Mouse (Mus musculus) left cerebral cortex, adult 9 months (tissue): ENCODE results near the gene Bdh2.

Experiments
- DNase-seq, 2 experiments: peaks; one replicate each; pipeline ENCODE4 v3.0.0; 2022; ENCODE audit warnings: low spot score in 2 of 2

Bdh2 gene

DNA sequence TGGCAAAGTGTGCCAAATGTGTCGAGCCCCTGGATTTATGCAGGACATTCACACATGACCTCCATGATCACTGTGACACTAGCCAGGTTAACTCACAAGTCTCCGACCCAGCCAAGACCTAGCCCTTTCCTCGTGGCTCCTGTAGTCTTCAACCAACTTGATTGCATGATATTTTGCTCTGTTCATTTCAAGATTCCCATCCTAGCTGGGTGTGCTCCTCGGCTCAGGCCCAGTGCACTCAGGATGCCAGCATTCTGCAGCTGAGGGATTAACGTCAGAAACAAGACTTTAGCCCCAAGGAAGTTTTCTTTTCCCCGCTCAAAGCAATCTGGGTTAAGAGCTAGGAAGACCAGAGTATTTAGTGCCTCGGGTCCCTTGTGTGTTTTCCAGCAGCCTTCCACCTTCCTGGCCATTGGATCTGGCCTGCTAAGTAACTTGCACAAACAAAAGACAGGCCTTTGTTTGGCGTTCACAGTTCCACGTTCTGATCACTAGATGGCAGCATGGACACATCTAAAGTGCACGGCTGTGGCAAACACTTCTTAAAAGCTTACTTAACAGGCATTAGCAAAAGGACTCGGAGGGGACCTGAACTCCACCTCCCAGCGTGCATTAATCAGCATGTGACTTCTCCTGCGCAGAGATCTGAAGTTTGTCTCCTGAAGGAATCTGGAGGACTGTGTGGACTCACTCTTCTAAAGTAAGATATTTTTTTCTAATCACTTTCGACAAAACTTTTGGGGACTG is at the start of gene Bdh2:
Gene Bdh2 (plus strand): TSS at position 553 of the 747 bp plus-strand sequence.
- DNase-seq = peak; percentile 26 to 89

DNA sequence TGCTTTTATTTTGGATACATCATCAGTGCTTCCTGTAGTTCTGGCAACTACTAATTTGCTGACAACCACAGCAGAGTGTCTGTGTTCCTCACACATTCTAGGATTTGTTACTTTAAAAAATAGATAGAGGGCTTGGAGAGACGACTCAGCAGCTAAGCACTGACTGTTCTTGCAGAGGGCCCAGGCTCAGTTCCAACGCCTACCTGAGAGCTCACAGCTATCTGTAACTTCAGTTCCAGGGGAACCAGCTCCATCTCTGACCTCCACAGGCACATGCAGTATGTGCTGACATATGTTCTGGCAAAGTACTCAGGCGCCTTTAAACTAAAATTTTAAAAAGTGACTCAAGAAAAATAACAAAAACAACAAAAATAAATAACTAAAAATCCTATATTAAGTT is 49.0 kb upstream of the Bdh2 start:
- no peak for DNase-seq

DNA sequence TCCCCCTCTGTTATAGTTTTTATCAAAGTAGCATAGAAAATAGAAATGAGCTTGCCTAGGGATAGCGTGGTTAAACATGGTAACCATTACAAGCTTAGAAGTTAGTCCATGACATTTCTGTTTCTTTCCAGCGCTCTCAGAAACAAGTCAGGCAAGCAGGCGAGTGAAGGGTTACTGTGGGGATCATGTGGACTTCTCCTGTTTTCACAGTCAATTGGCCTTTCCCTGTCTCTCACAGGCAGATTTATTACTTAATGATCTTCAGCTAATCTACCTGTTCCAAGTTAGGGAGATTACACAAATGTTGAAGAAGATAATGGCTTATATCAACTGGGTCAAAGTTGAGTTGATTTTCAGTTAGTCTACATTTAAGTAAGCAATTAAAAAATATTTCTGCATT is 48.6 kb upstream of the Bdh2 start:
- DNase-seq = no peak

DNA sequence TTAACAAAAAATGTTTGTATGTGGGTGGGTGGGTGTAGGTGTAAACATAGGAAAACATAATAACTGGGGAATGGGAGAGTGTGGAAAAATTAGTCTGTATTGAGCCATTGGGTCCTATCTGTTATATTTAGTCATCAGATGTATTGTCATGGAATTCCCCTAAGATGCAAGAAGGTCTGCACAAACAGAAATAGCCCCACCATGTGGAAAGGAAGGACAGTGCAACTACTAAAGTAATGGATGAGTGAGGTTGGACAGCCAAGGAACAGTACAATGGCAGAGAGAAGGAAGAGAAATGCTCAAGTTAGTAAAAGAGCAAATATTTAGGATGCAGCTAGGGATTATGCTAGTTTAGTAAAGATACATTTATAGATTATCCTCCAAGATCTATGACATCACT is 35.3 kb upstream of the Bdh2 start:
- no peak for DNase-seq

DNA sequence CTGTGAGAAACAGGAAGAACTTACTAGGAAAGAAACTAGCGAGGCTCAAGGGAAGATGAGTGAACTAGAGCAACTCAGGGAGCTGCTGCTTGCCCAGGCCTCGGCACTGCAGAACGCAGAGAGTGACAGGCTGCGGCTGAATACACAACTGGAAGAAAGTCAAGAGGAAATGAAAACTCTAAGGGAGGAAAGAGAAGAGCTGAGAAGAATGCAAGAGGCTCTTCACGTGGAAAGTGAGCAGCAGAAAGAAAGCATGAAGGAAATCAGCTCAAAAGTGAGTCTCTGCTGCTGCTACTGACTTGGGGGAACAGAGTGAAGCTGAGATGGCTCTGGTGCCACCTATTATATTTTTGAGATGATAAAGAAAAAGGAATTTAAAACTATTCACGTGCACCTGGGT is 34.2 kb upstream of the Bdh2 start:
- DNase-seq = no peak

DNA sequence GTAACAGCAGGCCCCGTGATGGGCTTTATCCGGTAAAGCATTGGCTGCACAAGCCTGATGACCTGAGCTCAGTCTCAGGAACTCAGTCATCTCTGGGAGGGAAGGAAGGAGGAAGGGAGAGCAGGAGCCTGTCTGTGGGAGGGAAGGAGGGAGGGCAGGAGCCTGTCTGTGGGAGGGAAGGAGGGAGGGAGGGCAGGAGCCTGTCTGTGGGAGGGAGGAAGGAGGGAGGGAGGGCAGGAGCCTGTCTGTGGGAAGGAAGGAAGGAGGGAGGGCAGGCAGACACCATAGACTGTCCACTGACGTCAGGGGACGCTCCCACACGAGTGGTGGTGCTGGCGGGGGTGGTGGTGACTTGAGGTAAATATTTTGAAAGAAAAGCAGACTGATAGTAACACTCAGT is 31.9 kb upstream of the Bdh2 start:
- no peak for DNase-seq

DNA sequence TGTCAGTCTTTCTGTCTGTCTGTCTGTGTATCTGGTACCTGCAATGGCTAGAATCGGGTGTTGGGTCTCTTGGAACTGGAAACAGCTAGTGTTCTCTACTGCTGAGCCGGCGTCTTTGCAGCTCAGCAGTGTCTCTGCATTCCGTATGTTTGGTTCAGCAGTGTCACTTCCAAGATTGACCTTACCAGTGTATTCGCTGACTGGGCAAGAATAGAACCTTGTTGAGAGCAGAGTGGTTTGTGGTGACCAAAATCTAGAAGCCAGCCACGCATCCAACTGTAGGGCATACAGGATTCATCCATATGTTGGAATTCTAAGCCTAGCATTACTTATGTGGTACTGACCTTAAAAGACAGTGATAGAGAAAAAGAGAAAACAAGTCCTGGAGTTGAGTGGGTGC is 29.2 kb upstream of the Bdh2 start:
- no peak for DNase-seq

DNA sequence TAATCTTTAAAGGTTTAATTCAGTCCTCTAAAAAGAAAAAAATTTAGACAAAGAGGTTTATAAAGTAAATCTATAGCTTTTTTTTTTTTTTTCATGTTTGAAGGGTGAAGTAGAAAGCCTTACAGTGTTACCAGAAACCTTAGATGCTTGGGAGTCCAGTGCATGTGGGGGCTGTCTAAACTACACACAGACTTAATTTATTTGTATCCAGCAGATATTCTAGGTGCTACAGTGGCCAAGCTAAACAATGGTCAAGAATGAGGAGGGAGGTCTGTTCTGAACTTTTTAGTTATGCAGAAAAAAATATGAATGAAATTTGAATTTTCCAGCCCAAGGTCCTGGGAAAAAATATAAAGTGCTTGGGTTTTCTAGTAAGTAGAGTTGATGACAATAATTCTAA is 26.2 kb upstream of the Bdh2 start:
- no peak for DNase-seq

DNA sequence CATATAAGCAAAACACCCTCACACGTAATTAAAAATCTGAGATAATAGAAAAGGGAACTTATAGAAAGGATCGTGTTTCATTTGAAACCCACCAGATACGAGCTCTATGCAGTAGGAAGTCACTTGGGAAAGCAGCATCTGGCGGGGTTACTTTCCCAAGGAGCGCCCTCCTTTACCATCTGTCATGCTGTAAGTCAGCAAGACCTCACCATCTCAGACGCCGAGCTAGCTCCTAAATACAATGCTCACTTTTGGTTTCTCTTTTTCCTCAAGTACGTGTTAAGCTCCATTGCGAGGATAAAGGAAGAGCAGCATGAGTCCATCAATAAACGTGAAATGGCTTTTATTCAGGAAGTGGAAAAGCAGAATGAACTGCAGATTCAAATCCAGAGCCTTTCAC is 22.1 kb upstream of the Bdh2 start:
- DNase-seq = no peak

DNA sequence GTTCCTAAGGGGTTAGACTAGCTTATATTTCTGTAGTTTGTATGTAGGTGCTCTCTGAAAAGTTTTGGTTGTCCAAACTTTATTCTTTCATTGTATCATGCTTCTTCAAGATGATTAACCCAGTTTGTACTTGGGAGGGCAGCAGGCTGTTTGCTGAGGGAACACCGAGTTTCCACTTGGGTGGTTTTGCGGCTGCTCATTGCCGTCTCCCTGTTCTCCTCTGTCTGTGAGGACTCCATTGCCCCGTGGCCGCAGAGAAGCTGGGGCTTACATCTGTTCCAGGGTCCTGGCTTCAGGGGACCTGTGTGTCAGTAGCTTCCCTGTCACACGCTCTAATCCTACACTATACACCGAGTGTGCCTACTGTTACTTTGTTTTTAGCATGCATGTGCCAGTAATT is 20.8 kb upstream of the Bdh2 start:
- DNase-seq = no peak

DNA sequence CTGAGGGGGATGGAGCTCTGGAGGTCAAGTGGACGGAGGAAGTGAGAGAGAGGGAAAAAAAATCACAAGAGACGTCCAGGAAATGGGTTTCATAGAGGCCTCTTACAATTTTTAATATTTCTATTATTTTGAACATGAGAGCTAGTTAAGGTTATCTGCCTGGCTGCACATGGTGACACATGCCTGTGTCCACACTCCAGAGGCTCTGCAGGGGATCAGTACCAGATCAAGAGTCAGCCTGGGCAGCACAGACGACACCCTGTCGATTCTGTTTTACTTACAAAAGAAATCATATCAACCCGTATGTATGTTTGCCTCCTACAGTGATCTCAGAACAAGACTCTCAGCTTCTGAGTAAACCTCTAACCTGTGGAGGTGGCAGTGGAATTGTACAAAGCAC is 12.4 kb upstream of the Bdh2 start:
- no peak for DNase-seq

DNA sequence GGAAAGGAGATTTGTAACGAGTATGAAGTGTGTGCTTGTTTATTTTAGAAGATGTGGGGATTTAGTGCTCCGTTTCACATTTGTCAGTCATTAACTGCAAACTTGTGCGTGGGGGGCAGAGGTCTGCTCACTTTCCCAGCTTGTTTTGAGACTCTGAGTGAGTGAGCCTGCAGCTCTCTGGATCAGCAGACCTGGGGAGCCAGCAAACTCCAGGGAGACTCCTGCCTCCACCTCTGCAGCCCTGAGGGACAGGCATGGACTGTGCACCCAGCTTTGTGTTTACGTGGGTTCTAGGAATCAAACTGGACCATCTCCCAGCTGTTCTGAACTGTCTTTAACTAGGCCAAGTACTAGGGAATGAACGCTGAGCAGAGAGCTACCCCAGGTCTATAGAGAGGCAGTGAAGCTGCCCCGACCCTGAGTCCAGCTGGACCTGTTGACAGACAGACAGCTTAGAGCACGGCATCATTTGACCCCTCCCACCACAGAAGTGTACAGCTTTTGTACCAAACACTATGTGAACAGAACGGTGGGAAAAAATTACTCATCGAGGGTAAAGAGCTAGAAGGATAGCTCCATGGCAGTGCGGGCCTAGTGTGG is 11.5 kb upstream of the Bdh2 start:
- DNase-seq = no peak

DNA sequence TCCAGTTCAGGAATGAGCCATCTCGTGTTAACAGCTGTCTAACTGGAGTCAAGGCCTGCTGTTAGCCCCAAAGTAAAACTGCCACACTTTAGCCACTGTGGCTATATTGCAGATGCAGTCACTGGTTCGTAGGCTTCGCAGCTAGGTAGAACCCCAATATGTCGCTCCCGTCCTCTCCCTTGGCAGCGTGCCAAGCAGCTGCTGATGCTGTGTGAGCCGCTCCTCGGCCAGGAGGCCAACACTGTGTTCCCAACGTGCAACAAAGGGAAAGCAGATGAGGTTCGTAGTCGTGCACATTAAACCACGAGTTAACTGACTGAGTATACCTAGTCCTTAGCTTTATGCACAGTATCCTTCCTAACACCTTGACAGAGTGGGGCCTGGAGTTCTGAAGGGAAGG is 8.4 kb upstream of the Bdh2 start:
- no peak for DNase-seq

DNA sequence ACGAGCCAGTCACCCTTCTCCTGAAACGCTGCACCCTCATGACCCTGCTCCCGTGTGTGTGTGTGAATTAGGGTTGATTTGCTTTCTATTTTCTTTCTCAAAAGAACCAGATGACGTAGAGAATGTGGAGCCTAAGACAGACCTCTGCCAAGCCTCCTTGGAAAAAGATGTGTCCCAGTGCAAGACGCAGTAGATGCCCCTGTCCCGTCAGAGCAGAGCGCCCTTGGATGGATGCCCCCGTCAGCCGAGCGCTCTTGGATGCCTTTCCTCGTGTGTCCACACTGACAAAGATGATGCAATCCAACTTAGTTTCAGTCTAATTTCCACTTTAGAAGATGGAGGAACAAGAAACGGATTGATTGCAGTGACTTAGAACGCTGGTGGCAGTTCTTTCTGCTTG is 8.0 kb upstream of the Bdh2 start:
- DNase-seq = no peak

DNA sequence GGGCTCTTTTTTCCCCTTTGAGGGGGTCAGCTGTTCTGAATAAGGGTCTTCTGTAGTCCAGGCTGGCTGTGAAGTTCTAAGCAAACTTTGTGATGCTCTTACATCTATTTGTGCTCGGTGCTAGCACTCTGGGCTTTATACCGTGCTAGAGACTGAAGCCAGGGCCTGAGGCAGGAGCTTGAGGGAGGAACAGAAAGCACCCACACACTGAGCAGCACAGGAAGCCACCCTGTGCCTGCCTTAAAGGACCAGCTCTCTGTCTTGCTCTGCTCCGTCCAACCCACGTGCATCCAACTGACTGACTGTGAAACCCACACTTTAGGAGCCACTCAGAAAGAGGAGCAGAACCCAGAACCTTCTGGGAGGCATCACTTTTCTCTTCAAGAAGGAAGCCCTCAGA is 861 bp upstream of the Bdh2 start:
- DNase-seq = no peak

DNA sequence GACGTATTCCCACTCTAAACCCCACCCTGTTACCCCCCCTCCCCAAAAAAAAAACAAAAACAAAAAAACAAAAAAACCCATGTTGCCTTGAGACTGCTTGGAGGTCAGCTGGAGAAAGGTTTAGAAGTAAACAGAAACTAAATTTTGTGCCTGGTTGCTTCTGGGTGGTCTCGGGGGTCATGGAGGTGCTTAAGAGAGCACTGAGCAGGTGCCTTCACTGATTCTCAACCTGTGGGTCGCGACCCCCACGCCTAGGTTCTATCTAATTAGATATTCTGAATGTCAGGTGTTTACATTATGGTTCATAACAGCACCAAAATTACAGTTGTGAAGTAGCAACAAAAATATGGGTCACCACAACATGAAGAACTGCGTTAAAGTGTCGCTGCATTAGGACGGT is 680 bp downstream of the Bdh2 start:
- DNase-seq = no peak

DNA sequence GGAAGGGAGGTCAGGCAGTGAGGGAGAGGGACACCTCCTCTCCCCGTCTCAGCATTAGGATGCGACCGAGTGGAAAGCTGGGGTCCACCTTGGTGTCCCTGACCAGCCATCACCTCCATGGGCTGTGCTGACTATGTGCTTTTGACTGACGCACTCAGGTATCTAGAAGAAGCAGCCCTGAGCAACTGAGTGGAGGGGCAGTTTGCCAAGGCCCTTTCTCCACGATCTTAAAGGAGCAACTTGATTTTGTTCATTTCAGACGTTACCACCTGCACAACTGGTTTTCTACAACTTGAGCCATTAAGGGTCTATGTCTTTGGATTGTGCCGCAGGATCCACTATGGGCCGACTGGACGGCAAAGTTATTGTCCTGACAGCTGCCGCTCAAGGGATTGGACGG is 4.2 kb downstream of the Bdh2 start:
- no peak for DNase-seq

DNA sequence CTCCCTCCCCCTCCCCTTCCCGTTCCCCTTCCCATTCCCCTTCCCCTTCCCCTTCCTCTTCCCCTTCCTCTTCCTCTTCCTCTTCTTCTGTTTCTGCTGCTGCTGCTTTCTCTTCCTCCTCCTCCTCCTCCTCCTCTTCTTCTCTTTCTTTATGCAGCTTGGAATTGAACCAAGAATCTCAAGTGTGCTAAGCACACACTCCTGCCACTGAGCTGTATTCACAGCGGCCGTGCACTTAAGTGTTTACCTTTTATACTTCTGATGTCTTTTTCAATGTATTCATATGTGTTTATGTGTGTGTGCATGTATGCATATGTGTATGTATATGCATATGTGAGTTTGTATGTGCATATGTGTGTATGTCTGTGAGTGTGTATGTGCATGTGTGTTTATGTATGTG is 4.8 kb downstream of the Bdh2 start:
- no peak for DNase-seq

DNA sequence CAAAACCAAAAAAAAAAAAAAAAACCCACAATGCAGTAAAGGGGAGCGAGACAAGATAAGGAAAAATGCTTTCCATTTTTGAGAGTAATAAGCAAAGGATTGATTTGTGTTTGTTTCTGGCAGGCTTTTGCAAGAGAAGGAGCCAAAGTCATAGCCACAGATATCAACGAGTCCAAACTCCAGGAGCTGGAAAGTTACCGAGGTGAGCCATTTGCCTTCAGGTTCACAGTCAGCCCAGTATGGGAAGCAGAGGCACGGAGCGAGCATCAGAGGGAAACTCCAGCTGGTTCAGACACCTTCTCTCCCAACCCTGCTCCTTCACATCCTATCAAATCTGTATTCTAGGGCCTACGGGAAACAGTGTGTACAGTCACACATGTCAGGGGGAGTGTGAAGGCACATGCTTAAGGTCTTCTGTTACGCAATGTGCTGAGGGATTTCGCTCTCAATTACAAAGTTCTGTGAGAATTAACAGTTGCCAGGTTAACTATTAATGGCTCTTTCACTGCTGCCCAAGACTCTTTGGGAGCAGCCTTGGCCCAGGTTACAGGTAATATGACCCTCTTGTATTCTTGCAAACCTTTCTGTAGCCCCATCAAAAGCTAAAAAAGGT is 7.2 kb downstream of the Bdh2 start:
- no peak for DNase-seq

DNA sequence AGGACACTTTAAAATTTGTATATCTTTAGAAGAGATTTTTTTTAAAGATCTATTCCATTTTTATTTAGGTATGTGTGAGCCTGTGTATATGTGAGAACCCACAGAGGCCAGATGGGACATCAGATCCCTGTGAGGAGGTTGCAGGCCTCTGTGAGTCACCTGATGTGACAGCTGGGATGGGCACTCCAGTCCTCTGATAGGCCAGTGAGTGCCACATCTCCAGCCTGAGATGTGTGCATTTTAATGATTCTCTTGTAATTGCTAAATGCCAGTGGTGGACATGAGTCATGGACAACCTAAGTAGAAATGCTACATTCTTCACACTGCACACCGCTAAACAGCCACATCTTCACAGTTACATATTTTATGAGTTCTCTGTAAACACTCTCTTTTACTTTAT is 8.1 kb downstream of the Bdh2 start:
- DNase-seq = no peak

DNA sequence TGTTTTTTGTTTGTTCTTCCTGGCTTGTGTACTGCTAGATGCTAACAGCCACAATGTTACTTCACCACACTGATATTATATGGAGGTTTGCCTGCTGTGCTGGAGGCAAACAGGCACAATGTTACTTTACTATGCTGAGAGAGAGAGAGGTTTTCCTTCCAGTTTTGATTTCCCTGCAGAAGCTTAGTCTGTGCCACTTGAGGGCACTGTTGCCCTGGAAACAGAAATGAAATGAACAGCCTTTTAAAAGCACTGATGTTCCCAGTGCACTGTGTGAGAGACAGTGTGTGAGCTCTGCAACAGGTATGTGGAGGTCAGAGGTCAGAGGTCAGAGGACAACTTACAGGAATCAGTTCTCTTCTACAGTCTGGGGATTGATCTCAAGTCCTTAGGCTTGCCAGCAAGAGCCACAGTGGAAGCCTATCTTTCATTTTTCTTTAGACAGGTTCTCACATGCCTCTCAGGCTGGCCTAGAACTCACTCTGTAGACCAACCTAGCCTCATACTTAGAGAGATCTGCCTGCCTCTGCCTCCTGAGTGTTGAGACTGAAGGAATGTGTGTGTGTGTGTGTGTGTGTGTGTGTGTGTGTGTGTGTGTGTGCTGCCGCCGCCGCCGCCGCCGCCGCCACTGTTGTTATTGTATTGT is 9.4 kb downstream of the Bdh2 start:
- peak in 1 of 2 experiments; percentile 47 for DNase-seq

DNA sequence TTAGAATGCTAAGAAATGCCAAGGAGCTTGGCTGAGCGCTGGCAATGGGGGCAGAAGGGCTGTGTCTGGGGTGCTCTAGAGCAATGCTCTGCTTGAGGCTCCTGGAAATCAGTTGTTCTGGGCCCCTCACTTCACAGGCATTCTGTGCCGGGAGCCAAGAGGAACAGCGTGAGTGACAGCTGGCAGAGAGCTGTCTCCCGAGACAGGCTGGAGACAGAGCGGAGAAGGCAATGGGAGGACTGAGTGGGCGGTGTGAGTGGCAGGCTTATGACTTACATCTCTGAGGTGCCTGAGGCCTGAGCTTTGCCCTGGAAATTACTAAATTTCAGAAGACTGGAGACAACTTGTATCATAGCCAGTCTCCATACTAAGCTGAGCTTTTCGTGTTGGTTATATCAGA is 12.7 kb downstream of the Bdh2 start:
- DNase-seq = no peak

DNA sequence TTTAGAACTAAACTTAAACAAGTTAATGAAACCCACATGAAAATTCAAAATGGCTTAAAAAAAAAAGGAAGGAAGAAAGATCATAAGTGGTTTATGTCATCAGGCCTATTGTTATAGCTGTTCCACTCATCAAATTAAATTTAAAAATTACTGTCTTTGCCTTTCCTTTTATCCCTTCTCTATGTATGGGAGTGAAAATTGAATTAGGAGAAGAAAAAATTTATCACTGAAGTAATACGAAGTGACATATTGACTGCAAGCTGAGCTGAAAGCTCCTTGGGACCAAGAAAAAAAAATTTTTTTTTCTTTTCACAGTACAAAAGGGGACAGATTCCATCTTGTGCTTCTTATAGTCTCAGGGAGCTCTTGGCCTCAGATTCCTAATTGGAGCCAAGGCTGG is 14.5 kb downstream of the Bdh2 start:
- DNase-seq = no peak
